Mouse (Mus musculus) C2C12 (cell line): ENCODE results near the gene Cdyl. TPM values are rescaled to one million over a fixed set of nuclear protein-coding genes. Genes with fewer than 3 reads are reported as not detected.

Experiments used
- H3K27me3 ChIP-seq: one replicate; pipeline ENCODE4 v1.6.1; 2011; ENCODE audit not compliant: control insufficient read depth, insufficient read depth, insufficient read length
- H3K36me3 ChIP-seq: one replicate; pipeline ENCODE4 v1.6.1; 2011; ENCODE audit not compliant: control insufficient read depth, insufficient read depth
- H3K4me3 ChIP-seq: one replicate; pipeline ENCODE4 v1.5.1; 2011; ENCODE audit warnings: mild to moderate bottlenecking, control low read depth; ENCODE audit not compliant: poor library complexity, insufficient read depth, severe bottlenecking
- H3K79me2 ChIP-seq: one replicate; pipeline ENCODE4 v1.6.1; 2011; ENCODE audit not compliant: control insufficient read depth, insufficient read depth
- H3K79me3 ChIP-seq: one replicate; pipeline ENCODE4 v1.6.1; 2011; ENCODE audit warnings: low read depth, control low read depth
- H3ac ChIP-seq: one replicate; pipeline ENCODE3; 2011; ENCODE audit warnings: low read depth; ENCODE audit not compliant: control insufficient read depth, insufficient read length
- CEBPB ChIP-seq: IDR thresholded peaks from one replicate; pipeline ENCODE4 v1.6.1; 2011; ENCODE audit warnings: low read depth, mild to moderate bottlenecking, control low read depth, moderate library complexity
- CTCF ChIP-seq: IDR thresholded peaks from one replicate; pipeline ENCODE4 v1.5.1; 2011; ENCODE audit not compliant: control insufficient read depth, insufficient read depth, insufficient read length
- FOSL1 ChIP-seq: IDR thresholded peaks from one replicate; pipeline ENCODE4 v1.8.0; 2011; ENCODE audit warnings: mild to moderate bottlenecking, low read length; ENCODE audit not compliant: poor library complexity, insufficient read depth, severe bottlenecking
- MAX ChIP-seq: IDR thresholded peaks from one replicate; pipeline ENCODE4 v1.6.1; 2011; ENCODE audit warnings: mild to moderate bottlenecking, control low read depth
- MYOD1 ChIP-seq: IDR thresholded peaks from one replicate; pipeline ENCODE4 v1.6.1; 2011; ENCODE audit warnings: low read depth; ENCODE audit not compliant: control insufficient read depth, insufficient read length
- MYOG ChIP-seq: IDR thresholded peaks from one replicate; pipeline ENCODE4 v1.6.1; 2011; ENCODE audit not compliant: control insufficient read depth, insufficient read length; ENCODE audit errors: extremely low read depth
- USF1 ChIP-seq: IDR thresholded peaks from one replicate; pipeline ENCODE4 v1.6.1; 2011; ENCODE audit warnings: low read depth, mild to moderate bottlenecking, control low read depth, moderate library complexity
- polyA plus RNA-seq: library from polyadenylated mRNA; unstranded; fragments of >200 nt; fragmentation: generic; extraction: Trizol; gene quantifications from one replicate; pipeline ENCODE4 v1.2.1, GENCODE M21; 2012; ENCODE audit warnings: missing spikeins

Cdyl gene
- polyA plus RNA-seq, 1 experiment = 5.2 TPM

DNA sequence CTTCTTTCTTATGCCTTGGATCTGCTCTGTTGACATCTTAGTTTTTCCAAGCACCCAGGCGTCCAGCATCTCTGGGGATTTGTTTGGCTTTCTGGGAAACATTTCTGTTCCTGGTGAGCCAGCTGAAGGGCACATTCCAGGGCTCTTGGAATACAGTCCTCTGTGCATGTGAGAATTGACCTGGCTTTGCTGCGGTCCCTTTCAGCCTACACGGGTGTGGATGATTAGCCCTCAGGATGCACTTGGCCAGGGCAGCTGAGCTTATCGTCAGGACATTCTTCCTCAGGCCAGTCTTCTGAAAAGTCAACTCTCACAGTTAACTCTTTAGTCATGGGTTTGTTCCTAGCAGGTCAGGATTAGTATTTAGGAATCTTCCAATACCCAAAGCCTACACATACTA is 136.7 kb downstream of the Cdyl start:
- H3ac ChIP-seq = no peak overlapping the region

DNA sequence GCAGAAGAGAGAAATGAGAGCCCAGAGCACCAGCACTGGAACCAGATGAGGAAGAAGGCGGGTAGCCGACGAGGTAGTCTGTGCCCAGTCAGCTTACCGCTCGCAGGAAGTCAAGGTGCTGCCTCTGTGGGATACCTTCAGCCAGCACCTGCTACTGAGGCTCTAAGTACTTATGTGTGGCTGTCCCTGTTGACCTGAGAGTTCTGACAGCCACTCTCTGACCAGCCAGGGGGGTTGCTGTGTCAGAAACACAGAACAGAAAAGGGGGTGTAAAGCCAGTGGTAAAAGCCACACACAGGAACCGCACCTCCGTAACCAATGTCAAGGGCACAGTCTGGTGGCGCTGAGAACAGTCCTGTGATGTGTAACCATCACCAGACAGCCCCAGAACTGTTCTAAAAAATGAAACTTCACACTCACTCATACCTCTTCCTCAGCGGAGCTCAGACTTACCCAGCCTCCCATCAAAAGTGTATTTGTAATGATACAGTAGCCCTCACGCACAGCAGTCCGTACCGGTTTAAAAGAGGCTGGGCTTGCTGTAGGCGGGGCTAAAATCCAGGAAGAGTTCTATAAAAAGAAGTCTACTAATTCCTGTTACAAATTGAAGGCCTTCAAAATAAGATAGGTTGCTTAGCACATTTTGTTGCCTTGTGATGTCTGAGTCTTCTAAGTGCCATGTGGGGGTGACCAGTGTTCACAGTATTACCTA is 138.3 kb downstream of the Cdyl start:
- peaks cover 15% of the 10 kb centered on the region for H3K79me3 ChIP-seq
- peaks cover 25% of the 10 kb centered on the region for H3K79me2 ChIP-seq
- no peak for TF ChIP-seq USF1
- no peak for TF ChIP-seq MAX
- no peak for TF ChIP-seq CEBPB
- TF ChIP-seq FOSL1 = no peak
- TF ChIP-seq MYOG = no peak
- no peak for TF ChIP-seq MYOD1
- no peak for TF ChIP-seq CTCF
- H3K4me3 ChIP-seq = no peak overlapping the region
- no peaks in the 10 kb centered on the region for H3K36me3 ChIP-seq
- no peaks in the 10 kb centered on the region for H3K27me3 ChIP-seq
- H3ac ChIP-seq = no peak overlapping the region

More for the DNA sequence above, 136.7 kb downstream of the Cdyl start:
- TF ChIP-seq USF1 = no peak
- no peak for TF ChIP-seq CEBPB
- TF ChIP-seq FOSL1 = no peak
- TF ChIP-seq MAX = no peak
- no peak for TF ChIP-seq CTCF
- no peak for TF ChIP-seq MYOG
- no peak for TF ChIP-seq MYOD1
- H3K27me3 ChIP-seq = no peaks in the 10 kb centered on the region
- H3K79me2 ChIP-seq = peaks cover 24% of the 10 kb centered on the region
- peaks cover 22% of the 10 kb centered on the region for H3K79me3 ChIP-seq
- no peaks in the 10 kb centered on the region for H3K36me3 ChIP-seq
- H3K4me3 ChIP-seq = no peak overlapping the region

DNA sequence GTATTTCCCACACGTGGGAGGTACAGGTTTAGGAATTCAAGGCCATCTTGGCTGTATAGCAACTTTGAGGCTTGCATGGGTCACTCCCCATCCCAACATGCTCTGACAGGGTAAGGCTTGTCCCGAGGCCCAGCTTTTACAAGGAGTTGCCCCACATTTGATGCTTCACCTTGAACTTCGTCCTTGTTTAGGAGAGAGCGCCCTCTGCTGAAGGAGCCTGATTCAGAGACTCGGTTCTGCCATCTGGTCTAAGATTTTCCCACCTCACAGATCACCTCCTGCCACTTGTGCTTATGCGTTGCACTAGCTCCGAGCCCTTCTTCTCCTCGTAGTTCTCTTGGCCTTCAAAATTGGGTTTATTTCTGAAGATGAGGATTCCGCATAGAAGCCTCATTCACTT is 139.0 kb downstream of the Cdyl start:
- Histone ChIP-seq H3ac (no peak overlapping the region), H3K36me3 (no peaks in the 10 kb centered on the region), H3K27me3 (no peaks in the 10 kb centered on the region), H3K79me2 (peaks cover 25% of the 10 kb centered on the region), H3K79me3 (peaks cover 15% of the 10 kb centered on the region), H3K4me3 (no peak overlapping the region)
- TF ChIP-seq FOSL1 (no peak), USF1 (no peak), MAX (no peak), MYOG (no peak), CTCF (no peak), MYOD1 (no peak), CEBPB (no peak)

DNA sequence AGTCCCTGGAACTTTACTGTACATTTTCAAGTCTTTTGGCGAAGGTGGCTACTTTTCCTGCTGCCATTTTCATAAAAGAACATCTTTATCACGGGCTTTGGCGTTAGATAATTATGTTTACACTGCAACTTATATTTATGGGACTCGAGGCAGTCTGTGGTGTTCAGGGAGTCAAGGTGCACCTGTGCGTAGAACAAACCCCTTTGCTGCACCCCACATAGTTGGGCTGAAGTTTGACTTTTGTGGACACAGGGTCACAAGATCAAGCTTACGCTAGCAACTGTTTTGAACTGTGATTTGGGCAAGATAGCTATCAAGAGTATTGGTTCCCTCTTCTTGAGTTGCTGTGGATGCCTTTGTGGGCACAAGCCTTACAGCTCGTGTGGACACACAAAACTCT is 140.6 kb downstream of the Cdyl start:
- no peaks in the 10 kb centered on the region for H3K36me3 ChIP-seq
- H3K27me3 ChIP-seq = no peaks in the 10 kb centered on the region
- TF ChIP-seq USF1 = no peak
- TF ChIP-seq MYOG = no peak
- no peak for TF ChIP-seq FOSL1
- no peak for TF ChIP-seq MYOD1
- no peak for TF ChIP-seq CTCF
- no peak for TF ChIP-seq CEBPB
- no peak for TF ChIP-seq MAX
- no peak overlapping the region for H3K4me3 ChIP-seq
- H3ac ChIP-seq = no peak overlapping the region
- peaks cover 24% of the 10 kb centered on the region for H3K79me2 ChIP-seq
- H3K79me3 ChIP-seq = peaks cover 9% of the 10 kb centered on the region

DNA sequence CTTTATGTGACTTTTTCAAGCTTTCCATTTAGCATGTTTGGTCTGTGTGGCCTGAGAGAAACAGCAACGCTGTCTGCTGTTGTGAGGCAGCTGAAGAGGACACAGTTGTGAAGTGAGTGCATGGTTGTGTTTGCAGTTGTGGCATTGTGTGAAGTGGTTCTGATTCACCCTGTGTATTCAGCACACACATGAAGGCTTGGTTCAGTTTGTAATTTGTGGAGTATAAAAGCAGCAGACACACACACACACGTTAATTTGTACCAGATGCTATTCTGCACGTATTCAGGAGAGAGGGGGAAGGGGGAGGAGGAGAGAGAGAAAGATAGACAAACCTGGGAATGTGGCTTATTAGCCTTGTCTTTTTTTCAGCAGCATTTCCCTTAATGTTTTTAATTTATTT is 146.1 kb downstream of the Cdyl start:
- H3K79me3 ChIP-seq = peaks cover 13% of the 10 kb centered on the region
- H3K36me3 ChIP-seq = no peaks in the 10 kb centered on the region
- H3K79me2 ChIP-seq = peaks cover 25% of the 10 kb centered on the region
- H3ac ChIP-seq = no peak overlapping the region
- no peak for TF ChIP-seq USF1
- no peak for TF ChIP-seq CEBPB
- no peak for TF ChIP-seq CTCF
- TF ChIP-seq MAX = no peak
- TF ChIP-seq MYOG = no peak
- TF ChIP-seq MYOD1 = no peak
- TF ChIP-seq FOSL1 = no peak
- no peak overlapping the region for H3K4me3 ChIP-seq
- H3K27me3 ChIP-seq = no peaks in the 10 kb centered on the region

DNA sequence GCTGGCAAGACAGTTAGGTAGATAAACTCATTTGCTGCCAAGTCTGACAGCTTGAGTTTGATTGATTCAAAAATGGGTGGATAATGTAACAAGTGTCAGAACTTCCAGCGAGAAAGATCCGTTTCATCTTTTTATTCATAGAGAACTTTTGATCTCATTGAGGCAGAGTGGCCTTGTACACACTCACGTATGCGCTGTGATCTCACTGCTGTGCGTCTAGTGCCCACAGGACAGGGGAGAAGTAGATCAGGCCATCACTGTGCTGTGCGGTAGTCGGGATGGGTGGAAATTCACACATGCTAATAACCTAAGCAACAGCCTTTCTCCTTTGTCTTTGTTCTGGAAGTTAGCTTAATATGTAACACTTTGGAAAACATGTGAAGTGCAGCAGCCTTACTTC is 146.5 kb downstream of the Cdyl start:
- no peak overlapping the region for H3K4me3 ChIP-seq
- H3ac ChIP-seq = no peak overlapping the region
- TF ChIP-seq MYOD1 = no peak
- no peak for TF ChIP-seq MAX
- no peak for TF ChIP-seq USF1
- TF ChIP-seq CEBPB = no peak
- TF ChIP-seq FOSL1 = no peak
- no peak for TF ChIP-seq CTCF
- TF ChIP-seq MYOG = no peak
- H3K27me3 ChIP-seq = no peaks in the 10 kb centered on the region
- H3K36me3 ChIP-seq = no peaks in the 10 kb centered on the region
- H3K79me3 ChIP-seq = peaks cover 13% of the 10 kb centered on the region
- peaks cover 27% of the 10 kb centered on the region for H3K79me2 ChIP-seq
